Mouse (Mus musculus) embryonic fibroblast, embryonic 13.5 days (primary cell): Measurements from ENCODE around the gene S1pr1. TPM values are rescaled to one million over a fixed set of nuclear protein-coding genes. Genes with fewer than 3 reads are reported as not detected.
A peak's percentile ranks its signal among the peaks of the same experiment; 100 is the strongest.

ENCODE experiments used
- H3K27ac ChIP-seq: 2 replicates; pipeline ENCODE4 v1.5.1; 2012; ENCODE audit warnings: low read length, control low read depth, inconsistent platforms; ENCODE audit not compliant: insufficient read depth
- H3K4me1 ChIP-seq: 2 replicates; pipeline ENCODE4 v1.6.1; 2011; ENCODE audit warnings: low read length; ENCODE audit not compliant: control insufficient read depth, insufficient read depth
- H3K4me3 ChIP-seq: 2 replicates; pipeline ENCODE4 v1.5.1; 2011; ENCODE audit warnings: mild to moderate bottlenecking, control low read depth, low read length; ENCODE audit not compliant: insufficient read depth
- CTCF ChIP-seq: IDR thresholded peaks from 2 replicates; pipeline ENCODE4 v1.5.1; 2011; ENCODE audit warnings: mild to moderate bottlenecking, control low read depth, low read length, moderate library complexity, borderline replicate concordance; ENCODE audit not compliant: insufficient read depth
- POLR2A ChIP-seq: IDR thresholded peaks from 2 replicates; pipeline ENCODE4 v1.6.1; 2011; ENCODE audit warnings: low read depth, mild to moderate bottlenecking, control low read depth, low read length, moderate library complexity
- polyA plus RNA-seq: library from polyadenylated mRNA; stranded (reverse); fragments of >200 nt; gene quantifications from 2 replicates; pipeline ENCODE4 v1.2.4, GENCODE M21; 2011; ENCODE audit warnings: low read depth; ENCODE audit not compliant: missing spikeins, insufficient read length

S1pr1 gene
- polyA plus RNA-seq, 1 experiment: 29.9 TPM

- H3K4me3 ChIP-seq: no peak overlapping the region
- H3K4me1 ChIP-seq: peaks cover 9% of the 10 kb centered on the region
- TF ChIP-seq POLR2A: no peak
- no peak for TF ChIP-seq CTCF
- H3K27ac ChIP-seq: no peak overlapping the region
Observed at GRCm38 (mm10) chr3:115695194-115695891, 19.5 kb downstream of the S1pr1 start.

GRCm38 (mm10) chr3:115694168-115694567 is 20.7 kb downstream of the S1pr1 start:
- Histone ChIP-seq H3K4me3 (no peak overlapping the region), H3K4me1 (peaks cover 15% of the 10 kb centered on the region), H3K27ac (no peak overlapping the region)
- no peak for TF ChIP-seq POLR2A
- no peak for TF ChIP-seq CTCF

GRCm38 (mm10) chr3:115693390-115693789 is 21.5 kb downstream of the S1pr1 start:
- TF ChIP-seq POLR2A: no peak
- no peak for TF ChIP-seq CTCF
- H3K4me3 ChIP-seq: no peak overlapping the region
- H3K27ac ChIP-seq: no peak overlapping the region
- H3K4me1 ChIP-seq: peaks cover 13% of the 10 kb centered on the region

GRCm38 (mm10) chr3:115692857-115693256 is 22.0 kb downstream of the S1pr1 start:
- H3K4me3 ChIP-seq: no peak overlapping the region
- H3K27ac ChIP-seq: no peak overlapping the region
- peaks cover 7% of the 10 kb centered on the region for H3K4me1 ChIP-seq
- TF ChIP-seq CTCF (no peak), POLR2A (no peak)

GRCm38 (mm10) chr3:115692384-115692783 is 22.5 kb downstream of the S1pr1 start:
- Histone ChIP-seq H3K4me1 (peaks cover 6% of the 10 kb centered on the region), H3K27ac (no peak overlapping the region), H3K4me3 (no peak overlapping the region)
- TF ChIP-seq POLR2A (no peak), CTCF (no peak)

- peak overlapping the region; percentile 7 for H3K27ac ChIP-seq
- H3K4me3 ChIP-seq: no peak overlapping the region
- peaks cover 6% of the 10 kb centered on the region for H3K4me1 ChIP-seq
- TF ChIP-seq CTCF (no peak), POLR2A (no peak)
Observed at GRCm38 (mm10) chr3:115689920-115690319, 25.0 kb downstream of the S1pr1 start.

GRCm38 (mm10) chr3:115689352-115689751 is 25.5 kb downstream of the S1pr1 start:
- Histone ChIP-seq H3K4me1 (peaks cover 6% of the 10 kb centered on the region), H3K4me3 (no peak overlapping the region)
- TF ChIP-seq CTCF (no peak), POLR2A (no peak)

GRCm38 (mm10) chr3:115687821-115688220 is 27.1 kb downstream of the S1pr1 start:
- Histone ChIP-seq H3K27ac (no peak overlapping the region), H3K4me3 (no peak overlapping the region)
- no peak for TF ChIP-seq POLR2A
- TF ChIP-seq CTCF: no peak

More at GRCm38 (mm10) chr3:115689352-115689751, 25.5 kb downstream of the S1pr1 start:
- peak overlapping the region; percentile 10 for H3K27ac ChIP-seq

GRCm38 (mm10) chr3:115682328-115683088 is 32.4 kb downstream of the S1pr1 start:
- H3K27ac ChIP-seq: no peak overlapping the region
- H3K4me1 ChIP-seq: no peaks in the 10 kb centered on the region
- no peak overlapping the region for H3K4me3 ChIP-seq
- no peak for TF ChIP-seq CTCF
- no peak for TF ChIP-seq POLR2A

More at GRCm38 (mm10) chr3:115687821-115688220, 27.1 kb downstream of the S1pr1 start:
- H3K4me1 ChIP-seq: peaks cover 6% of the 10 kb centered on the region

- TF ChIP-seq POLR2A: no peak
- TF ChIP-seq CTCF: no peak
- Histone ChIP-seq H3K4me1 (no peaks in the 10 kb centered on the region), H3K4me3 (no peak overlapping the region), H3K27ac (no peak overlapping the region)
Observed at GRCm38 (mm10) chr3:115681184-115681583, 33.7 kb downstream of the S1pr1 start.
